Mouse (Mus musculus) G1E (cell line): ENCODE measurements around the gene Aak1.

Source experiments
- CTCF ChIP-seq: IDR thresholded peaks from 2 replicates; pipeline ENCODE4 v1.5.1; 2012; ENCODE audit warnings: low read depth, low read length, inconsistent platforms, mixed read lengths
- GATA1 ChIP-seq: IDR thresholded peaks from 2 replicates; pipeline ENCODE4 v1.6.1; 2012; ENCODE audit warnings: borderline replicate concordance, low read length, inconsistent platforms, mixed read lengths
- GATA2 ChIP-seq: IDR thresholded peaks from 2 replicates; pipeline ENCODE4 v1.6.1; 2012; ENCODE audit warnings: low read depth, low read length, inconsistent platforms, borderline replicate concordance
- POLR2AphosphoS5 ChIP-seq: IDR thresholded peaks from 2 replicates; pipeline ENCODE4 v1.6.1; 2012; ENCODE audit warnings: low read depth, low read length, inconsistent platforms; ENCODE audit not compliant: insufficient replicate concordance
- TAL1 ChIP-seq: conservative IDR thresholded peaks from 2 replicates; pipeline ENCODE4 v1.6.1; 2012; ENCODE audit warnings: low read depth, low read length, inconsistent platforms, mixed read lengths

DNA sequence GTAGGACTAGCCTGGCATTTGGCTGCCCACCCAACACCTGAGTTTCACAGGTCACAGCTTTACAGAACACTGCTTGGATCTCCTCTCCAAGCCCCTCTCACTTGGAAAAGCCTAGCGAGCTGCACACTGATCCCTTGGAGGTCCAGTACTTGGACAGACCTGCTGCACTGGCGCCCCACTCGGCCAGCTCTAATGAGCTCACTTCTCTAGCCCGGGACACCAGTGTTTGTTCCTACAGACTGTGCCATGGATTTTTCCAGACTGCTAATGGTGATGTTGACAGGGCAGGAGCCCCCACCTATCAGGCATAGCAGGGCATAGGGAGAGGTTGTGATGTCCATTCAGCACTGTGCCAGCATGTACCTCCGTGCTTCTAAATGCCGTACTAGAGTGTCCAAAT is 48.2 kb downstream of the Aak1 start:
- TF ChIP-seq GATA1 (no peak), CTCF (no peak), TAL1 (no peak), POLR2AphosphoS5 (no peak), GATA2 (no peak)
